Mouse (Mus musculus) forebrain, postnatal 0 days (tissue): Measurements from ENCODE around the gene Ppp1r3e. TPM values are rescaled to one million over a fixed set of nuclear protein-coding genes. Genes with fewer than 3 reads are reported as not detected.

Source experiments
- ATAC-seq: fragments of 200-750 bp; cut with Nextera tagmentation; 2 replicates; pipeline ENCODE4 v1.8.0; 2017; ENCODE audit warnings: mild to moderate bottlenecking, moderate library complexity
- DNase-seq: peaks from one replicate; pipeline ENCODE4 v3.0.0-alpha.2; 2015
- H3K27ac ChIP-seq: fragments of 300-500 bp; sonication (generic); 2 replicates; pipeline ENCODE4 v1.5.1; 2014; ENCODE audit warnings: low read depth, mild to moderate bottlenecking, antibody characterized with exemption, low read length, moderate library complexity, mixed read lengths
- H3K27me3 ChIP-seq: fragments of 300-500 bp; sonication (generic); 2 replicates; pipeline ENCODE4 v1.6.1; 2014; ENCODE audit warnings: mild to moderate bottlenecking, low read length, mixed read lengths; ENCODE audit not compliant: insufficient read depth
- H3K36me3 ChIP-seq: fragments of 300-500 bp; sonication (generic); 2 replicates; pipeline ENCODE4 v1.6.1; 2014; ENCODE audit warnings: mild to moderate bottlenecking, moderate library complexity; ENCODE audit not compliant: insufficient read depth
- H3K4me1 ChIP-seq: fragments of 300-500 bp; sonication (generic); 2 replicates; pipeline ENCODE4 v1.6.1; 2014; ENCODE audit warnings: antibody characterized with exemption; ENCODE audit not compliant: insufficient read depth
- H3K4me2 ChIP-seq: fragments of 300-500 bp; sonication (generic); 2 replicates; pipeline ENCODE4 v1.6.1; 2014; ENCODE audit warnings: low read depth, mild to moderate bottlenecking, moderate library complexity
- H3K4me3 ChIP-seq: fragments of 300-500 bp; sonication (generic); 2 replicates; pipeline ENCODE4 v1.5.1; 2014; ENCODE audit warnings: low read depth, low read length, mixed read lengths
- H3K9ac ChIP-seq: fragments of 300-500 bp; sonication (generic); 2 replicates; pipeline ENCODE4 v1.6.1; 2014; ENCODE audit warnings: mild to moderate bottlenecking
- H3K9me3 ChIP-seq: fragments of 300-500 bp; sonication (generic); 2 replicates; pipeline ENCODE4 v1.6.1; 2016; ENCODE audit warnings: low read length
- CTCF ChIP-seq: sonication (generic); IDR thresholded peaks from 2 replicates; pipeline ENCODE4 v1.5.1; 2016; ENCODE audit warnings: antibody characterized with exemption, control low read depth, low read depth
- WGBS: fragments of 180-500 bp; shearing (Covaris S2); extraction: QIAGEN DNeasy Blood & Tissue Kit; methylation state at CpG from one replicate; pipeline ENCODE4 v1.1.7; 2014; 5-methylcytosine and 5-hydroxymethylcytosine counted together
- polyA plus RNA-seq: library from polyadenylated mRNA; unstranded; fragments of >200 nt; fragmentation: Nextera tagmentation; extraction: Ambion mirVana; gene quantifications from 2 replicates; pipeline ENCODE4 v1.2.1, GENCODE M21; 2015
- total RNA-seq: library from RNA; depleted of rRNA; stranded (reverse); fragments of >200 nt; gene quantifications from 2 replicates; pipeline ENCODE4 v1.2.3, GENCODE M21; 2014; rRNA removed

Gene Ppp1r3e
- total RNA-seq (17.4 and 19.7 TPM in 2 replicates), polyA plus RNA-seq (2.3 and 3.3 TPM in 2 replicates)

- 4% methylated on average over 43 of the region's 61 CpGs for WGBS
- Histone ChIP-seq H3K4me2 (peak within 1 kb of the TSS; percentile 67), H3K4me1 (peaks cover 4% of the 10 kb centered on the region; the same call in 1 of the 2 replicates), H3K4me3 (peak within 1 kb of the TSS; percentile 58), H3K27me3 (no peaks in the 10 kb centered on the region), H3K36me3 (peaks cover 1% of the 10 kb centered on the region; the same call in 1 of the 2 replicates), H3K9me3 (no peaks in the 10 kb centered on the region), H3K9ac (peak within 1 kb of the TSS; percentile 93), H3K27ac (peak within 1 kb of the TSS; percentile 96)
- DNase-seq (peak; percentile 72), ATAC-seq (peak; percentile 79)
- TF ChIP-seq CTCF = peak; percentile 27; the same call in 1 of the 2 replicates
Measured at GRCm38 (mm10) chr14:54877048-54877715, at the start of gene Ppp1r3e. Gene Ppp1r3e, minus strand, starts transcription at chr14:54877550.

GRCm38 (mm10) chr14:54926401-54927158 is 49.2 kb upstream of the Ppp1r3e start:
- Histone ChIP-seq H3K4me3 (peak overlapping the region; percentile 56), H3K4me1 (peaks cover 7% of the 10 kb centered on the region; the same call in 1 of the 2 replicates), H3K4me2 (peak overlapping the region; percentile 96), H3K9me3 (0 out of 2 replicates have a peak, but pooled peaks cover under 1% of the 10 kb centered on the region), H3K9ac (peak overlapping the region; percentile 82), H3K27ac (peak overlapping the region; percentile 87), H3K27me3 (no peaks in the 10 kb centered on the region), H3K36me3 (no peaks in the 10 kb centered on the region)
- TF ChIP-seq CTCF = no peak
- DNase-seq = peak; percentile 75
- peak; percentile 76 for ATAC-seq
- under 1% methylated on average over 50 of the region's 58 CpGs for WGBS

- DNase-seq = peak; percentile 67
- no peak for TF ChIP-seq CTCF
- Histone ChIP-seq H3K36me3 (peaks cover 1% of the 10 kb centered on the region; the same call in 1 of the 2 replicates), H3K4me3 (peak within 1 kb of the TSS; percentile 56), H3K4me2 (peak within 1 kb of the TSS; percentile 96), H3K9me3 (0 out of 2 replicates have a peak, but pooled peaks cover 8% of the 10 kb centered on the region), H3K4me1 (peaks cover 7% of the 10 kb centered on the region; the same call in 1 of the 2 replicates), H3K9ac (peak within 1 kb of the TSS; percentile 82), H3K27me3 (no peaks in the 10 kb centered on the region), H3K27ac (peak within 1 kb of the TSS; percentile 87)
- ATAC-seq = peak; percentile 57
- 5% methylated on average over 57 of the region's 57 CpGs for WGBS
Measured at GRCm38 (mm10) chr14:54925349-54926342, 48.3 kb upstream of the Ppp1r3e start, which contains the start of gene Efs. Gene Efs, minus strand, starts transcription at chr14:54926126.

- Histone ChIP-seq H3K9me3 (0 out of 2 replicates have a peak, but pooled peaks cover 8% of the 10 kb centered on the region), H3K27ac (peak overlapping the region; percentile 87), H3K4me3 (peak overlapping the region; percentile 56), H3K27me3 (no peaks in the 10 kb centered on the region), H3K4me1 (peaks cover 7% of the 10 kb centered on the region; the same call in 1 of the 2 replicates), H3K9ac (peak overlapping the region; percentile 82), H3K4me2 (peak overlapping the region; percentile 96), H3K36me3 (peaks cover 6% of the 10 kb centered on the region; the same call in 1 of the 2 replicates)
- no peak for TF ChIP-seq CTCF
- ATAC-seq (peak; percentile 58), DNase-seq (peak; percentile 62)
- WGBS = 20% methylated on average over 7 of the region's 7 CpGs
Measured at GRCm38 (mm10) chr14:54924641-54925348, 47.4 kb upstream of the Ppp1r3e start.

- Histone ChIP-seq H3K27ac (no peak overlapping the region), H3K27me3 (no peaks in the 10 kb centered on the region), H3K9ac (no peak overlapping the region), H3K36me3 (peaks cover 28% of the 10 kb centered on the region), H3K4me3 (no peak overlapping the region), H3K4me2 (no peak overlapping the region), H3K4me1 (peaks cover under 1% of the 10 kb centered on the region; the same call in 1 of the 2 replicates), H3K9me3 (0 out of 2 replicates have a peak, but pooled peaks cover 8% of the 10 kb centered on the region)
- no peak for DNase-seq
- no peak for TF ChIP-seq CTCF
- 95% methylated on average over 16 of the region's 16 CpGs for WGBS
- ATAC-seq = no peak
Measured at GRCm38 (mm10) chr14:54920076-54920685, 42.8 kb upstream of the Ppp1r3e start.
